Mouse (Mus musculus) layer of hippocampus, adult 2 months (tissue): ENCODE results near the gene Nf1. TPM values are rescaled to one million over a fixed set of nuclear protein-coding genes. Genes with fewer than 3 reads are reported as not detected.
"Not testable (repeated sequence)": the region's sequence is repeated elsewhere in the genome, so short reads cannot be mapped to it uniquely, and the experiment has no call there.

Source experiments
- DNase-seq, 2 experiments: peaks; one replicate each; pipeline ENCODE4 v3.0.0; 2022; ENCODE audit warnings: low spot score in 2 of 2
- H3K27ac ChIP-seq: fragments of 200-600 bp; 2 replicates; pipeline ENCODE4 v1.8.1; 2022
- H3K4me3 ChIP-seq: fragments of 200-600 bp; 2 replicates; pipeline ENCODE4 v1.8.1; 2022; ENCODE audit warnings: mild to moderate bottlenecking
- CTCF ChIP-seq: fragments of 200-600 bp; conservative IDR thresholded peaks from 2 replicates; pipeline ENCODE4 v1.8.1; 2022; ENCODE audit warnings: antibody characterized with exemption, mild to moderate bottlenecking, moderate library complexity
- long read RNA-seq, 2 experiments: library from polyadenylated mRNA; stranded (forward); transcript quantifications; one replicate each; pipeline ENCODE4 v2.0.0; 2021; ENCODE audit warnings: borderline mapping rate in 2 of 2
- total RNA-seq, 2 experiments: library from RNA; stranded (reverse); gene quantifications; 2 replicates each; pipeline ENCODE4 v1.2.3; 2021

Nf1 gene
- total RNA-seq: 100 to 1,000 TPM; 106 to 115 TPM
- long read RNA-seq, experiment 1, partial matches to known transcripts: 1 of 6 reads
- long read RNA-seq, experiment 1, other reads (novel, unspliced or antisense): 5 of 6 reads
- long read RNA-seq, experiment 2, partial matches to known transcripts: 0 of 2 reads
- long read RNA-seq, experiment 2, other reads (novel, unspliced or antisense): 2 of 2 reads

GRCm38 (mm10) chr11:79339234-79339807, at the start of gene Nf1:
Gene Nf1, plus strand, starts transcription at chr11:79339693.
- no peak for TF ChIP-seq CTCF
- peak within 1 kb of the TSS; percentile 97 for H3K27ac ChIP-seq
- DNase-seq: peak; percentile 96
- H3K4me3 ChIP-seq: peak within 1 kb of the TSS; percentile 81

- no peak overlapping the region for H3K27ac ChIP-seq
- peak in 1 of 2 experiments; percentile 25 for DNase-seq
- TF ChIP-seq CTCF: peak; percentile 81
- H3K4me3 ChIP-seq: no peak overlapping the region
Measured at GRCm38 (mm10) chr11:79290473-79290872, 49.0 kb upstream of the Nf1 start.

GRCm38 (mm10) chr11:79291651-79292050, 47.8 kb upstream of the Nf1 start:
- no peak for DNase-seq
- TF ChIP-seq CTCF: no peak
- Histone ChIP-seq H3K4me3 (no peak overlapping the region), H3K27ac (no peak overlapping the region)

GRCm38 (mm10) chr11:79292130-79292529, 47.4 kb upstream of the Nf1 start:
- H3K4me3 ChIP-seq: no peak overlapping the region
- no peak overlapping the region for H3K27ac ChIP-seq
- no peak for TF ChIP-seq CTCF
- DNase-seq: no peak

- DNase-seq: no peak
- no peak overlapping the region for H3K27ac ChIP-seq
- H3K4me3 ChIP-seq: no peak overlapping the region
- no peak for TF ChIP-seq CTCF
Measured at GRCm38 (mm10) chr11:79293025-79293424, 46.5 kb upstream of the Nf1 start.

GRCm38 (mm10) chr11:79293971-79294370, 45.5 kb upstream of the Nf1 start:
- Histone ChIP-seq H3K27ac (no peak overlapping the region), H3K4me3 (no peak overlapping the region)
- no peak for DNase-seq
- TF ChIP-seq CTCF: no peak

- TF ChIP-seq CTCF: peak; percentile 98
- H3K27ac ChIP-seq: no peak overlapping the region
- DNase-seq: peak in 1 of 2 experiments; percentile 63
- H3K4me3 ChIP-seq: no peak overlapping the region
Measured at GRCm38 (mm10) chr11:79296167-79296566, 43.3 kb upstream of the Nf1 start.

- H3K4me3 ChIP-seq: no peak within 1 kb of the TSS
- no peak for DNase-seq
- no peak for TF ChIP-seq CTCF
- H3K27ac ChIP-seq: no peak within 1 kb of the TSS
Measured at GRCm38 (mm10) chr11:79296856-79297491, 42.5 kb upstream of the Nf1 start, which contains the start of gene Gm9964. Gene Gm9964, minus strand, starts transcription at chr11:79296906.

- no peak for DNase-seq
- peak; percentile 38 for TF ChIP-seq CTCF
- no peak overlapping the region for H3K4me3 ChIP-seq
- H3K27ac ChIP-seq: no peak overlapping the region
Measured at GRCm38 (mm10) chr11:79299719-79300431, 39.6 kb upstream of the Nf1 start.

- Histone ChIP-seq H3K27ac (no peak overlapping the region), H3K4me3 (no peak overlapping the region)
- TF ChIP-seq CTCF: no peak
- no peak for DNase-seq
Measured at GRCm38 (mm10) chr11:79303109-79303508, 36.4 kb upstream of the Nf1 start.

- H3K27ac ChIP-seq, DNase-seq, H3K4me3 ChIP-seq: not testable (repeated sequence)
Measured at GRCm38 (mm10) chr11:79304245-79304644, 35.2 kb upstream of the Nf1 start.

GRCm38 (mm10) chr11:79305697-79306340, 33.7 kb upstream of the Nf1 start:
- Histone ChIP-seq H3K4me3 (no peak overlapping the region), H3K27ac (peak overlapping the region; percentile 51; the same call in 1 of the 2 replicates)
- no peak for TF ChIP-seq CTCF
- DNase-seq: no peak

- H3K4me3 ChIP-seq: no peak overlapping the region
- peak overlapping the region; percentile 51 for H3K27ac ChIP-seq
- no peak for TF ChIP-seq CTCF
- no peak for DNase-seq
Measured at GRCm38 (mm10) chr11:79306510-79306909, 33.0 kb upstream of the Nf1 start.
